Mouse (Mus musculus) midbrain, embryonic 14.5 days (tissue): ENCODE measurements around the gene Galr3. TPM values are rescaled to one million over a fixed set of nuclear protein-coding genes. Genes with fewer than 3 reads are reported as not detected.
"Not testable (repeated sequence)": the region's sequence is repeated elsewhere in the genome, so short reads cannot be mapped to it uniquely, and the experiment has no call there.

Experiments
- ATAC-seq: fragments of 200-750 bp; cut with Nextera tagmentation; 2 replicates; pipeline ENCODE4 v1.8.0; 2017; ENCODE audit warnings: moderate number of reproducible peaks, moderate library complexity; ENCODE audit not compliant: low FRiP score, low TSS enrichment
- DNase-seq: peaks from one replicate; pipeline ENCODE4 v3.0.0-alpha.2; 2015
- H3K27ac ChIP-seq: fragments of 300-500 bp; sonication (generic); replicated peaks from 2 replicates; pipeline ENCODE4 v1.5.1; 2014; ENCODE audit warnings: mild to moderate bottlenecking, low read depth, low read length, moderate library complexity
- H3K27me3 ChIP-seq: fragments of 300-500 bp; sonication (generic); 2 replicates; pipeline ENCODE4 v1.6.1; 2014; ENCODE audit warnings: low read length, control low read depth, mixed read lengths; ENCODE audit not compliant: control insufficient read depth, insufficient read depth
- H3K36me3 ChIP-seq: fragments of 300-500 bp; sonication (generic); 2 replicates; pipeline ENCODE4 v1.6.1; 2014; ENCODE audit warnings: low read length, control low read depth; ENCODE audit not compliant: control insufficient read depth, insufficient read depth
- H3K4me1 ChIP-seq: fragments of 300-500 bp; sonication (generic); 2 replicates; pipeline ENCODE4 v1.6.1; 2014; ENCODE audit warnings: mild to moderate bottlenecking, antibody characterized with exemption, low read length, control low read depth; ENCODE audit not compliant: control insufficient read depth, insufficient read depth
- H3K4me2 ChIP-seq: fragments of 300-500 bp; sonication (generic); 2 replicates; pipeline ENCODE4 v1.6.1; 2014; ENCODE audit warnings: mild to moderate bottlenecking, low read length, moderate library complexity
- H3K4me3 ChIP-seq: fragments of 300-500 bp; sonication (generic); replicated peaks from 2 replicates; pipeline ENCODE4 v1.5.1; 2014; ENCODE audit warnings: low read depth, low read length
- H3K9ac ChIP-seq: fragments of 300-500 bp; sonication (generic); replicated peaks from 2 replicates; pipeline ENCODE4 v1.6.1; 2014; ENCODE audit warnings: mild to moderate bottlenecking, low read length, moderate library complexity
- H3K9me3 ChIP-seq: fragments of 300-500 bp; sonication (generic); 2 replicates; pipeline ENCODE4 v1.6.1; 2016; ENCODE audit warnings: low read length, control low read depth, mixed read lengths; ENCODE audit not compliant: control insufficient read depth
- WGBS: fragments of 180-500 bp; shearing (Covaris S2); extraction: QIAGEN DNeasy Blood & Tissue Kit; methylation state at CpG from one replicate; pipeline ENCODE4 v1.1.7; 2014; 5-methylcytosine and 5-hydroxymethylcytosine counted together
- polyA plus RNA-seq: library from polyadenylated mRNA; unstranded; fragments of >200 nt; fragmentation: Nextera tagmentation; extraction: Ambion mirVana; gene quantifications from 2 replicates; pipeline ENCODE4 v1.2.1, GENCODE M21; 2014

Galr3 gene
- polyA plus RNA-seq, 1 experiment from 2014 or later, result not detected

DNA sequence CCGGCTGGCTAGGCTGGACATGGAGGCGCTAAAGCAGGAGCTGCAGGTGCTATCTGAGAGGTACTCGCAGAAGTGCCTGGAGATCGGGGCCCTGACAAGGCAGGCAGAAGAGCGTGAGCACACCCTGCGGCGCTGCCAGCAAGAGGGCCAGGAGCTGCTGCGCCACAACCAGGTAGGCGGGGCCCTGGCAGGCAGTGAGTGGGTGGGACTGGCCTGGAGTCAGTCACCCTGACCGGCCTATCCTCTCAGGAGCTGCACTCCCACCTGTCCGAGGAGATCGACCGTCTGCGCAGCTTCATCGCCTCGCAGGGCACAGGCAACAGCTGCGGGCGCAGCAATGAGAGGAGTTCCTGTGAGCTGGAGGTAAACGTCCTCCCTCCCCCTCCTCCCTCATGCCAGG is 39.6 kb upstream of the Galr3 start:
- H3K27me3 ChIP-seq, result no peaks in the 10 kb centered on the region
- H3K4me2 ChIP-seq, result no peak overlapping the region
- H3K9ac ChIP-seq, result no peak overlapping the region
- H3K36me3 ChIP-seq, result peaks cover 75% of the 10 kb centered on the region
- ATAC-seq (no peak), DNase-seq (no peak)
- H3K4me1 ChIP-seq, result no peaks in the 10 kb centered on the region
- no peak overlapping the region for H3K27ac ChIP-seq
- 58% methylated on average over 19 of the region's 19 CpGs for WGBS
- no peaks in the 10 kb centered on the region for H3K9me3 ChIP-seq
- no peak overlapping the region for H3K4me3 ChIP-seq

DNA sequence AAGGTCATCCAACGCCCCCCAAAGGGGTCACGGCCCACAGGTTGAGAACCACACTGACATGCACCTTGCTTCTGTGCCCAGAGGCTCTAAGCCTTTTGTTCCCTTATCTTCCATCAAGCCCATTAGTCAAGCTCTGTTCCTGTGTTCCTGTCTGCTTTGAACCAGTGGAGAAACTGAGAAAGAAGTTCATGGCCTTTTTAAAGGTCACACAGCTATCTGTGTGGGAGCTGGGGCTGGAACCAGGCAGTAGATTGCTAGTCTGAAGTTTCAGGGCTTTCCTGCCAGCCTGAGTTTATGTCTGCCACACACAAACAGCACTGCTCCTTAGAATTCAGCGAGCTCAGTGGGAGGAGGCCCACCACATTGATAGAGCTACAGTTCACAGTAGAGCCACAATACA is 38.6 kb upstream of the Galr3 start:
- no peak overlapping the region for H3K4me3 ChIP-seq
- WGBS, result 90% methylated on average over 3 of the region's 3 CpGs
- H3K9me3 ChIP-seq, result no peaks in the 10 kb centered on the region
- H3K27ac ChIP-seq, result no peak overlapping the region
- no peak overlapping the region for H3K9ac ChIP-seq
- DNase-seq (no peak), ATAC-seq (no peak)
- peaks cover 75% of the 10 kb centered on the region for H3K36me3 ChIP-seq
- H3K4me1 ChIP-seq, result no peaks in the 10 kb centered on the region
- no peaks in the 10 kb centered on the region for H3K27me3 ChIP-seq
- H3K4me2 ChIP-seq, result no peak overlapping the region

DNA sequence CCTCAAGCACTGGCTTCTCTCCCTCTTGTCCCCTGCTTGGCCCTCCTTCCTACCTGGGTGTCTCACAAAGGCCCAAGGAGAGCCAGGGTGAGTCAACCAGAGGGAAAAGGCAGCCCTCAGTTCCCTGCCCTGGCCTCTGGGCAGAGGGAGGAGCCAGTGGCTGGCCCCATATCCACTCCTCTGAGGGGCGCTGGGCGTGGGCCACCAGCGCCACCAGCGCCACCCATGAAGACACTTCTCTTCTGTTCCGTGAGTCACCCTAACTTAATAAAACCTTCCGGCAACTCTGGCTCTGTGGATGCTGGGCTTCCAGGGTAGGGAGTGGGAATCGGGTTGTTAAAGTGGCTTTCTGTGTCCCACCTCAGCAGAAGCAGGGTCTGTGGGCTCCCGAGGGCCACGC is 36.1 kb upstream of the Galr3 start:
- H3K4me1 ChIP-seq, result no peaks in the 10 kb centered on the region
- no peaks in the 10 kb centered on the region for H3K27me3 ChIP-seq
- H3K9ac ChIP-seq, result no peak overlapping the region
- ATAC-seq (no peak), DNase-seq (no peak)
- 90% methylated on average over 9 of the region's 9 CpGs for WGBS
- H3K4me2 ChIP-seq, result no peak overlapping the region
- H3K36me3 ChIP-seq, result peaks cover 62% of the 10 kb centered on the region
- H3K27ac ChIP-seq, result no peak overlapping the region
- no peaks in the 10 kb centered on the region for H3K9me3 ChIP-seq
- H3K4me3 ChIP-seq, result no peak overlapping the region

DNA sequence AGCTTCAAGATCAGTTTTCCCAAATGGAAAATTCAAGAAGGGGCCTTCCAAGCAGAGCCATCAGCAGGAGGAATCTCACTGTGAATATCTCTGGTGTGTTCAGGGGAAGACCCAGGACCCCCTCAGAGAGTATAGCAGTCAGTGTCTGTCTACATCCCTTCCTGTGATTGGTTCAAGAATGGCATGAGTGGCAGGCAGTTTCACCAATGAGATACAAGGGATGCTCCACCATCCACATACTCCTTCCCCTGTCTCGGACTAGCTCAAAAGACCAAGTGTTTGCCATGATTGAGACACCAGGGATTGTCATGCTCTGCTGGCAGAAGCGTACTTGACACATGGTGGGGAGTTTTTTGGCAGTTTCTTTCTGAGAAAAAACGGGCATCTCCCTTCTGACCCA is 35.0 kb upstream of the Galr3 start:
- no peak overlapping the region for H3K27ac ChIP-seq
- peaks cover 51% of the 10 kb centered on the region for H3K36me3 ChIP-seq
- DNase-seq, result peak; percentile 41
- no peak overlapping the region for H3K9ac ChIP-seq
- no peak overlapping the region for H3K4me3 ChIP-seq
- no peak for ATAC-seq
- no peaks in the 10 kb centered on the region for H3K4me1 ChIP-seq
- no peaks in the 10 kb centered on the region for H3K27me3 ChIP-seq
- H3K4me2 ChIP-seq, result no peak overlapping the region
- H3K9me3 ChIP-seq, result no peaks in the 10 kb centered on the region
- 77% methylated on average over 3 of the region's 3 CpGs for WGBS

DNA sequence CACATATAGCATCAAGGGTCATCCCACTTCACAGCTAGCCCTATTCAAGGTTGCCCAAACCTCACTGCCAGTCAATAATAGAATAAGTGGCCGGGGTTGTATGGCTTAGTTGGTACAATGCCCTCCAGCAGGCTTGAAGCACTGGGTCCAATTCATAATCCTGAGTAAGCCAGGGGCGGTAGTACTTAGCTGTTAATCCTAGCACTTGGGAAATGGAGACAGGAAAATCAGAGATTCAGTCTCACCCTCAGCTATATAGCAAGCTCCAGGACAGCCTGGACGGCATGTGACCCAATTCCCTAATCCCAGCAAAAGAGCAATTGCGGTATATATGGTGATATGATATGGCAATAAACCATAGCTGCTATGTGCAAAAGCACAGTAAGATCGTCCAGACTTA is 34.6 kb upstream of the Galr3 start:
- peaks cover 47% of the 10 kb centered on the region for H3K36me3 ChIP-seq
- no peak for ATAC-seq
- no peak for DNase-seq
- no peak overlapping the region for H3K9ac ChIP-seq
- no peaks in the 10 kb centered on the region for H3K27me3 ChIP-seq
- no peak overlapping the region for H3K4me3 ChIP-seq
- no peaks in the 10 kb centered on the region for H3K4me1 ChIP-seq
- WGBS, result 89% methylated on average over 5 of the region's 5 CpGs
- no peak overlapping the region for H3K4me2 ChIP-seq
- H3K9me3 ChIP-seq, result no peaks in the 10 kb centered on the region
- no peak overlapping the region for H3K27ac ChIP-seq

GRCm38 (mm10) chr15:79007836-79008235 is 33.8 kb upstream of the Galr3 start:
- ATAC-seq, H3K4me1 ChIP-seq, H3K4me2 ChIP-seq, H3K27ac ChIP-seq, H3K4me3 ChIP-seq, DNase-seq, H3K9ac ChIP-seq, H3K9me3 ChIP-seq, H3K27me3 ChIP-seq: not testable (repeated sequence)
- WGBS, result 94% methylated on average over 6 of the region's 6 CpGs
- H3K36me3 ChIP-seq, result peaks cover 40% of the 10 kb centered on the region

DNA sequence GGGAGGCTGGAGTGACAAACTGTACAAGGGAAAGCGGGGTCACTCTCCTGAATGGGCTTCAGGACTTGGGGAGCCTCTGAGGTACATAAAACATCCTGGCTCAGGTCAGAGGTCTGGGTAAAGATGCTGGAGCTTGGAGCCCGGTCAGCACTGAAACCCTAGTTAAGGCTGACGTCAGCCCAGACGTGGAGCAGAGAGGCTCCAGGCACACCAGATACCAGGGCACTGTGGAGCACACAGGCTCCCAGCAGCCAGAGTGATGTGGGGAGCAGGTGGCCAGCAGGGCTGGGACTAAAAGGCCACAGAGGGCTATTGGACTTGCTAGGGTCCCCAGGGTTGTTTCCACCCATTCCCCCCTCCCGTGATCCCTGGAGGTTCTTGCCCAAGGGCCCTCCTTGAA is 32.0 kb upstream of the Galr3 start:
- no peak overlapping the region for H3K9ac ChIP-seq
- no peak for ATAC-seq
- H3K36me3 ChIP-seq, result peaks cover 22% of the 10 kb centered on the region
- H3K27ac ChIP-seq, result no peak overlapping the region
- H3K27me3 ChIP-seq, result no peaks in the 10 kb centered on the region
- no peaks in the 10 kb centered on the region for H3K9me3 ChIP-seq
- no peaks in the 10 kb centered on the region for H3K4me1 ChIP-seq
- WGBS, result 70% methylated on average over 5 of the region's 5 CpGs
- no peak overlapping the region for H3K4me3 ChIP-seq
- no peak for DNase-seq
- H3K4me2 ChIP-seq, result no peak overlapping the region

- 55% methylated on average over 10 of the region's 10 CpGs for WGBS
- Histone ChIP-seq H3K36me3 (peaks cover 4% of the 10 kb centered on the region; the same call in 1 of the 2 replicates), H3K4me3 (no peak overlapping the region), H3K9ac (no peak overlapping the region), H3K4me2 (no peak overlapping the region), H3K27me3 (no peaks in the 10 kb centered on the region), H3K4me1 (no peaks in the 10 kb centered on the region), H3K9me3 (no peaks in the 10 kb centered on the region), H3K27ac (no peak overlapping the region)
- DNase-seq (no peak), ATAC-seq (no peak)
Measured at GRCm38 (mm10) chr15:79011550-79011949, 30.1 kb upstream of the Galr3 start.

DNA sequence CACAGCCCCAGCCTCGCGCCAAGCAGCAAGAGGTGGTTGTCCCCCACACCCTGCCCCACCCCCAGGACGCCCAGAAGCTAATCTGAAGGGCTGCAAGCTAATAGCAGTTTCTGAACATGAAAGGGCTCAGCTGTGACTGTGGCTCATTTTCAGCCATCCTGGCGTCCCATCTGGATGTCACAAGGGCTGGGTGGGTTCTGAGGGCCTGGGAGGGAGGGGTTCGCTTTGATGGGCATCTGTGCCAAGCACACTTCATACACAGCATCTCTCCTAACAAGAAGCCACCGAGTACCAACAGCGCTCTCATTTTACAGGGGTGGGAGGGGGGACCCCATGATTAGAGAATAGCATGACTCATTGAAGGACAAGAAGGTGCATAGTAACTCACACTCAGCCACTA is 28.3 kb upstream of the Galr3 start:
- Histone ChIP-seq H3K27me3 (no peaks in the 10 kb centered on the region), H3K9me3 (no peaks in the 10 kb centered on the region), H3K9ac (no peak overlapping the region), H3K4me2 (no peak overlapping the region), H3K36me3 (no peaks in the 10 kb centered on the region), H3K4me3 (no peak overlapping the region), H3K27ac (no peak overlapping the region), H3K4me1 (no peaks in the 10 kb centered on the region)
- WGBS, result 59% methylated on average over 7 of the region's 7 CpGs
- ATAC-seq (no peak), DNase-seq (peak; percentile 32)
